Mouse (Mus musculus) heart, embryonic 13.5 days (tissue): Measurements from ENCODE around the gene Zfp646. TPM values are rescaled to one million over a fixed set of nuclear protein-coding genes. Genes with fewer than 3 reads are reported as not detected.
A peak's percentile ranks its signal among the peaks of the same experiment; 100 is the strongest.

ENCODE experiments used
- ATAC-seq: fragments of 200-750 bp; cut with Nextera tagmentation; 2 replicates; pipeline ENCODE4 v1.8.0; 2017; ENCODE audit warnings: moderate TSS enrichment; ENCODE audit not compliant: insufficient number of reproducible peaks, low FRiP score, low TSS enrichment; ENCODE audit errors: extremely low read depth
- H3K27ac ChIP-seq: fragments of 300-500 bp; sonication (generic); replicated peaks from 2 replicates; pipeline ENCODE4 v1.5.1; 2015; ENCODE audit warnings: moderate library complexity, mild to moderate bottlenecking, inconsistent platforms
- H3K27me3 ChIP-seq: fragments of 300-500 bp; sonication (generic); replicated peaks from 2 replicates; pipeline ENCODE4 v1.6.1; 2015; ENCODE audit warnings: mild to moderate bottlenecking, inconsistent platforms
- H3K36me3 ChIP-seq: fragments of 300-500 bp; sonication (generic); 2 replicates; pipeline ENCODE4 v1.6.1; 2015; ENCODE audit warnings: mild to moderate bottlenecking, inconsistent platforms
- H3K4me1 ChIP-seq: fragments of 300-500 bp; sonication (generic); 2 replicates; pipeline ENCODE4 v1.6.1; 2015; ENCODE audit warnings: inconsistent platforms
- H3K4me2 ChIP-seq: fragments of 300-500 bp; sonication (generic); 2 replicates; pipeline ENCODE4 v1.6.1; 2015; ENCODE audit warnings: inconsistent platforms, mild to moderate bottlenecking, moderate library complexity
- H3K4me3 ChIP-seq: fragments of 300-500 bp; sonication (generic); 2 replicates; pipeline ENCODE4 v1.5.1; 2015; ENCODE audit warnings: moderate library complexity, mild to moderate bottlenecking, inconsistent platforms
- H3K9ac ChIP-seq: fragments of 300-500 bp; sonication (generic); 2 replicates; pipeline ENCODE4 v1.6.1; 2015; ENCODE audit warnings: inconsistent platforms, mild to moderate bottlenecking, moderate library complexity
- H3K9me3 ChIP-seq: fragments of 300-500 bp; sonication (generic); 2 replicates; pipeline ENCODE4 v1.6.1; 2016; ENCODE audit warnings: inconsistent platforms
- WGBS: fragments of 180-500 bp; shearing (Covaris S2); methylation state at CpG from one replicate; pipeline ENCODE4 v1.1.7; 2015; ENCODE audit warnings: mixed read lengths; 5-methylcytosine and 5-hydroxymethylcytosine counted together
- polyA plus RNA-seq: library from polyadenylated mRNA; unstranded; fragments of >200 nt; fragmentation: Nextera tagmentation; extraction: Ambion mirVana; gene quantifications from 2 replicates; pipeline ENCODE4 v1.2.1, GENCODE M21; 2015

Zfp646 gene
- polyA plus RNA-seq, 1 experiment from 2014 or later, result 6.6 TPM

DNA sequence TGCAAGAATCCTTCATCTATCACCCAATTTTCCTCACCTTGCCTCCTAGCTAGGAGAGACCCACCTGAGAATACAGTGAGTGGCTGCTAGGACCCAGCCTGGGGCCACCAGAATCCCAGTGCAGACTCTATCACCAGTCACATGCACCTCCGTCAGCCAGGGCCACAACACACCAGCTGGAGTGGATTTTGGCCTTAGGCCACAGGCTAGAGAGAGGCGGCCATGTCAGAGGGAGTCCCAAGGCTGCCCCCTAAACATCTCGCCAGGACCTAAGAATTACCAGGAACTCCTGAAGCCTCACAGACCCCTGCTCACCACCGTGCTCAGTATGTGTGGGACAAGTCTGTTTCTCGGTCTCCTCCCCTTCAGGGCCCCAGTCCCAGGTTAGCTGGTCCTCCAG, 58.1 kb downstream of the Zfp646 start:
- no peak overlapping the region for H3K4me3 ChIP-seq
- H3K4me1 ChIP-seq, result peaks cover 35% of the 10 kb centered on the region
- no peak for ATAC-seq
- no peak overlapping the region for H3K4me2 ChIP-seq
- WGBS, result 88% methylated on average over 5 of the region's 5 CpGs
- no peaks in the 10 kb centered on the region for H3K9me3 ChIP-seq
- H3K27me3 ChIP-seq, result peaks cover 17% of the 10 kb centered on the region
- 0 out of 2 replicates have a peak overlapping the region, but pooled peaks have one; percentile 14 for H3K9ac ChIP-seq
- H3K36me3 ChIP-seq, result no peaks in the 10 kb centered on the region
- H3K27ac ChIP-seq, result no peak overlapping the region

DNA sequence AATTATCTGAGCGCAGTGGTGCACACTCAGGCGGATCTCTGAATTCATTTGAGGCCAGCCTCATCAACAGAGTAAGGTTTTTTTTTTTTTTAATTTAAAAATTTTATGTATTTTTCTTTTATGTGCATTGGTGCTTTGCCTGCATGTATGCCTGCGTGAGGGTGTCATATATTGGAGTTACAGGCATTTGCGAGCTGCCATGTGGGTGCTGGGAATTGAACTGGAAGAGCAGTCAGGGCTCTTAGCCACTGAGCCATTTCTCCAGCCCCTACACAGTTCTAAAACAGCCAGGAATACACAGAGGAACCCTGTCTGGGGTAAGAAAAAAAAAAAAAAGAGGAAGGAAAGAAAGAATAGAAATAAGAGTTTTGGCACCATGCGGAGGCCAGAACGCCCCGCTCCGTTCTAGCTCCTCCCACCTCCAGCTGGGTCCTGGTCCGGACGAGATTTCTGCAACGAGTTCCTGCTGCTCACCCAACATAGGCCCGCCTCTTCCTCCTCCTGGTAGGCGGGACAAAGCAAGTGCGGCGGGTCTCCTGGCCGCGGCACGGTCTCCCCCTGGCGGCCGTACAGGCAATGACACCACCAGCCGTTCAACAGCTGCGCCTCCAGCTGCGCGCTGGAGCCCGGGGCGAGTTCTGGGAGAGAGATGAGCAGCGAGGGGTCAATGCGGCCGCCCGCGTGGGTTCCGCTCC, 59.2 kb downstream of the Zfp646 start:
- Histone ChIP-seq H3K9me3 (no peaks in the 10 kb centered on the region), H3K27me3 (peaks cover 6% of the 10 kb centered on the region), H3K9ac (peak overlapping the region; percentile 94), H3K4me3 (peak overlapping the region; percentile 75), H3K4me1 (peaks cover 28% of the 10 kb centered on the region), H3K27ac (peak overlapping the region; percentile 72), H3K36me3 (no peaks in the 10 kb centered on the region), H3K4me2 (peak overlapping the region; percentile 100)
- 7% methylated on average over 32 of the region's 32 CpGs for WGBS
- ATAC-seq, result peak; percentile 91

Other genes with a start within 250 kb of the Zfp646 start
- 30.7 and 35.8 TPM in 2 replicates for gene Bcl7c, start 167.3 kb upstream of the Zfp646 start, polyA plus RNA-seq
- gene Ctf1, start 163.5 kb upstream of the Zfp646 start, polyA plus RNA-seq, result 4.6 TPM in 2 replicates
- gene Ctf2, start 144.1 kb upstream of the Zfp646 start, polyA plus RNA-seq, result 0.08 TPM in 1 of 2 replicates, not detected in the other
- gene Fbxl19, start 131.7 kb upstream of the Zfp646 start, polyA plus RNA-seq, result 1.8 and 3.0 TPM in 2 replicates
- 15.8 and 15.9 TPM in 2 replicates for gene Orai3, start 106.4 kb upstream of the Zfp646 start, polyA plus RNA-seq
- 12.6 and 17.0 TPM in 2 replicates for gene Setd1a, start 99.6 kb upstream of the Zfp646 start, polyA plus RNA-seq
- not detected in 2 replicates for gene Gm49388, start 90.6 kb upstream of the Zfp646 start, polyA plus RNA-seq
- gene Hsd3b7, start 75.6 kb upstream of the Zfp646 start, polyA plus RNA-seq, result 19.5 and 21.6 TPM in 2 replicates
- gene Stx4a, start 51.9 kb upstream of the Zfp646 start, polyA plus RNA-seq, result 39.2 and 48.9 TPM in 2 replicates
- gene Stx1b, start 51.7 kb upstream of the Zfp646 start, polyA plus RNA-seq, result 1.1 and 1.7 TPM in 2 replicates
- 9.7 and 10.4 TPM in 2 replicates for gene Zfp668, start 607 bp downstream of the Zfp646 start, polyA plus RNA-seq
- gene Prss53, start 14.7 kb downstream of the Zfp646 start, polyA plus RNA-seq, result 1.4 and 1.5 TPM in 2 replicates
- not detected in 2 replicates for gene Gm21974, start 19.2 kb downstream of the Zfp646 start, polyA plus RNA-seq
- 109 and 120 TPM in 2 replicates for gene Vkorc1, start 19.4 kb downstream of the Zfp646 start, polyA plus RNA-seq
- 145 and 150 TPM in 2 replicates for gene Bckdk, start 27.9 kb downstream of the Zfp646 start, polyA plus RNA-seq
- gene Kat8, start 36.3 kb downstream of the Zfp646 start, polyA plus RNA-seq, result 25.1 and 27.0 TPM in 2 replicates
- 1.6 and 1.8 TPM in 2 replicates for gene Prss8, start 53.9 kb downstream of the Zfp646 start, polyA plus RNA-seq
- gene Prss36, start 70.5 kb downstream of the Zfp646 start, polyA plus RNA-seq, result 8.4 and 8.6 TPM in 2 replicates
- 310 and 313 TPM in 2 replicates for gene Fus, start 91.2 kb downstream of the Zfp646 start, polyA plus RNA-seq
- 39.1 and 42.6 TPM in 2 replicates for gene Pycard, start 117.6 kb downstream of the Zfp646 start, polyA plus RNA-seq
- gene Trim72, start 127.7 kb downstream of the Zfp646 start, polyA plus RNA-seq, result 0.76 and 1.0 TPM in 2 replicates
- 0.31 and 0.51 TPM in 2 replicates for gene Itgam, start 186.4 kb downstream of the Zfp646 start, polyA plus RNA-seq
- gene Gm49368, start 186.5 kb downstream of the Zfp646 start, polyA plus RNA-seq, result not detected in 2 replicates